Mouse (Mus musculus) neural tube, embryonic 11.5 days (tissue): Measurements from ENCODE around the gene Grn. TPM values are rescaled to one million over a fixed set of nuclear protein-coding genes. Genes with fewer than 3 reads are reported as not detected.

Experiments
- ATAC-seq: fragments of 200-750 bp; cut with Nextera tagmentation; 2 replicates; pipeline ENCODE4 v1.8.0; 2017; ENCODE audit warnings: moderate number of reproducible peaks, mild to moderate bottlenecking, moderate TSS enrichment, moderate library complexity; ENCODE audit not compliant: insufficient read depth, low FRiP score, low TSS enrichment
- DNase-seq: peaks from one replicate; pipeline ENCODE4 v3.0.0-alpha.2; 2015; ENCODE audit warnings: low spot score
- H3K27ac ChIP-seq: fragments of 300-500 bp; sonication (generic); 2 replicates; pipeline ENCODE4 v1.5.1; 2014; ENCODE audit warnings: low read depth, mild to moderate bottlenecking, low read length
- H3K27me3 ChIP-seq: fragments of 300-500 bp; sonication (generic); 2 replicates; pipeline ENCODE4 v1.6.1; 2014; ENCODE audit warnings: mild to moderate bottlenecking, low read length, mixed read lengths; ENCODE audit not compliant: control insufficient read depth, insufficient read depth
- H3K36me3 ChIP-seq: fragments of 300-500 bp; sonication (generic); 2 replicates; pipeline ENCODE4 v1.6.1; 2014; ENCODE audit warnings: mild to moderate bottlenecking, low read length, moderate library complexity, mixed read lengths; ENCODE audit not compliant: control insufficient read depth, insufficient read depth
- H3K4me1 ChIP-seq: fragments of 300-500 bp; sonication (generic); 2 replicates; pipeline ENCODE4 v1.6.1; 2014; ENCODE audit warnings: low read length, mixed read lengths; ENCODE audit not compliant: control insufficient read depth, insufficient read depth
- H3K4me2 ChIP-seq: fragments of 300-500 bp; sonication (generic); 2 replicates; pipeline ENCODE4 v1.6.1; 2014; ENCODE audit warnings: low read depth, mild to moderate bottlenecking, moderate library complexity
- H3K4me3 ChIP-seq: fragments of 300-500 bp; sonication (generic); 2 replicates; pipeline ENCODE4 v1.5.1; 2014; ENCODE audit warnings: low read depth, low read length
- H3K9ac ChIP-seq: fragments of 300-500 bp; sonication (generic); 2 replicates; pipeline ENCODE4 v1.6.1; 2014; ENCODE audit warnings: mild to moderate bottlenecking, low read length
- H3K9me3 ChIP-seq: fragments of 300-500 bp; sonication (generic); 2 replicates; pipeline ENCODE4 v1.6.1; 2016; ENCODE audit warnings: low read length; ENCODE audit not compliant: control insufficient read depth
- WGBS: fragments of 180-500 bp; shearing (Covaris S2); extraction: QIAGEN DNeasy Blood & Tissue Kit; methylation state at CpG from one replicate; pipeline ENCODE4 v1.1.7; 2014; 5-methylcytosine and 5-hydroxymethylcytosine counted together
- polyA plus RNA-seq: library from polyadenylated mRNA; unstranded; fragments of >200 nt; fragmentation: Nextera tagmentation; extraction: Ambion mirVana; gene quantifications from 2 replicates; pipeline ENCODE4 v1.2.1, GENCODE M21; 2014

Gene Grn
- polyA plus RNA-seq, 1 experiment from 2014 or later: 54.8 TPM

DNA sequence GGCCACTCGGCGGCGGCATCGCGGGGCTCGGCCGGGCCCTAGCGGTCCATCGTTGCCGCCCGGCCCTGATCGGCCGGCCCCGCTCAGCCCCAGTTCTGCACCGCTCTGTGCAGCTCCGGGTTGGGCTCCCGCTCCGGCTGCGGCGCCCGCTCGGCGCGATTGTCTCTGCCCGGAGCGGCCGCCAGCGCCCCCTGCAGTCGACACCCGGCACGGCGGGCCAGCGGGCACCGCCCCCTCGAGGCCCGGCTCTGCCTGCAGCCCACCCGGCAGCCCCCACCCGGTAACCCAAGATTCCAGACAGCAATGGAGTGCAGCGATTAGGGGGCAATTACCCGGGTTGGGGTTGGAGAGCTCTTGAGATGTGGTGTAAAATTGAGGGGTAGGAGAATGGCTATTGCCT lies 17.4 kb downstream of the Grn start, which contains the start of gene Fam171a2:
Gene Fam171a2 (minus strand): TSS at position 186 of the 400 bp plus-strand sequence.
- H3K9ac ChIP-seq: peak within 1 kb of the TSS; percentile 98
- peaks cover 4% of the 10 kb centered on the region for H3K36me3 ChIP-seq
- H3K4me2 ChIP-seq: peak within 1 kb of the TSS; percentile 90
- no peaks in the 10 kb centered on the region for H3K9me3 ChIP-seq
- peak within 1 kb of the TSS; percentile 97 for H3K4me3 ChIP-seq
- H3K27me3 ChIP-seq: peaks cover 9% of the 10 kb centered on the region; the same call in 1 of the 2 replicates
- H3K27ac ChIP-seq: peak within 1 kb of the TSS; percentile 88
- under 1% methylated on average over 39 of the region's 40 CpGs for WGBS
- ATAC-seq (peak; percentile 72), DNase-seq (peak; percentile 93)
- peaks cover 20% of the 10 kb centered on the region for H3K4me1 ChIP-seq

DNA sequence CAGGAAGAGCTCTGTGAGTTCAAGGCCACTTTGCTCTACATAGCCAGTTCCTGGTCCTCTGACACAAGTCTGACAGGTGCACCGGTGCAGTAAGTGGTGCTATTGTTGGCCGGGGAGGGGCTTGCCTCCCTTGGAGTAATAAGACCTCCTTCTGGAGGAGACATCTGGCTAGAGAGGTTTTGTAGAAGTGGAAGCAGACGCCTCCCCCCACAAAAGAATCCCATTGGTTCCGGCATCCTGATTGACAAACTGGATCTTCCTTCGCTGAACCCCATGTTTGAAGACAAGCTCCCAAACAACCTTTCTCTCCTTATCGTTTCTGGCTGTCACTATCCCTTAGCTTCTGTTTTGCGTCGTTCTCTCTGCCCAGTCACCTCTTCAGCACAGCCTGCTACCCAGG lies 18.2 kb downstream of the Grn start:
- Histone ChIP-seq H3K4me3 (0 out of 2 replicates have a peak overlapping the region, but pooled peaks have one; percentile 4), H3K4me1 (peaks cover 20% of the 10 kb centered on the region), H3K36me3 (0 out of 2 replicates have a peak, but pooled peaks cover 2% of the 10 kb centered on the region), H3K27ac (no peak overlapping the region), H3K27me3 (peaks cover 9% of the 10 kb centered on the region; the same call in 1 of the 2 replicates), H3K9me3 (no peaks in the 10 kb centered on the region), H3K4me2 (no peak overlapping the region), H3K9ac (no peak overlapping the region)
- no peak for DNase-seq
- WGBS: 15% methylated on average over 8 of the region's 8 CpGs
- ATAC-seq: no peak

DNA sequence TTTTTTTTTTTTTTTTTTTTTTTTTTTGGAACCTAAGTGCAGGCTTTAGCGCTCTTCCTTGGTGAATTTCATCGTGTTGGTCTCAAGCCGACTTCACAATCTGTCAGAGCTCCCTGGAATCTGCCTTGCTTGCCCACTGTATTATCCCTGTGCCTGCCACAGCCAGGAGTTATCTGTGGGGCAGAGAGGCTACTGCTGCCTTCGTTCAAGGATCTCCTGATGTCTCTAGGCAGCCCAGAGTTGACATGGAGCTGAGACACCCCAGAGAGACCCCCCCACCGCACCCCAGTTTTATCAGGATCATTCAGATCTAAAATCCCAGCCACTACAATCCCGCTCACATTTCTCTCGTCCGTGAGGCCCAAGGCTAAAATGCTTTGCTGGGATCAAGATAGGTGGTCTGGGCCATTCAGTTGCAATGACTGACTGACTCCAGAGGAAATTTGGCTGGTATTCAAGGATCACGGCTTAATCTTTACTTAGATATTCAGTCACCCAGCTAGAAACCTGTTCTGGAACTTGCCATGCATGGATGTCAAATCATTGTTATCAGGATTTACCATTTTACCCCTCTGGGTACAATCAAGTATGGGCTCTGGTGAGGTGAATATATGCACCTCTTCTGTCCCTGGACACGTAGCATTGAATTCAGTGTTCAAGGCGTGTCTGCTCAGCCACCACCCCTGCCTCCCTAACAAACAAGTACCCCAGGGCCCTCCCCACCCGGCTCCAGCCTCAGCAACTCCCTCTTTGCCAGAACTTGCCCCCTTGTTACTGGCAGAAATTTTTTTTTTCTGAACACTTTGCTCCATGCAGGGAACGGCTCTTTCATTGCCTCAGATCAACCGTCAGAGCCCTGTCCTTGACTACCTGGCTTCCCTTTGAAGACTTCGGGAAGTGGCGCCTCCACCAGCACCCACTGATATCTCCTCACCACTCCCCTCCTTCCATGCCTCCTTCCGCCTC lies 19.2 kb downstream of the Grn start:
- Histone ChIP-seq H3K27me3 (peaks cover 9% of the 10 kb centered on the region; the same call in 1 of the 2 replicates), H3K9ac (no peak overlapping the region), H3K4me3 (no peak overlapping the region), H3K36me3 (no peaks in the 10 kb centered on the region), H3K4me1 (peaks cover 20% of the 10 kb centered on the region), H3K27ac (no peak overlapping the region), H3K4me2 (no peak overlapping the region), H3K9me3 (no peaks in the 10 kb centered on the region)
- 55% methylated on average over 17 of the region's 17 CpGs for WGBS
- no peak for DNase-seq
- no peak for ATAC-seq

DNA sequence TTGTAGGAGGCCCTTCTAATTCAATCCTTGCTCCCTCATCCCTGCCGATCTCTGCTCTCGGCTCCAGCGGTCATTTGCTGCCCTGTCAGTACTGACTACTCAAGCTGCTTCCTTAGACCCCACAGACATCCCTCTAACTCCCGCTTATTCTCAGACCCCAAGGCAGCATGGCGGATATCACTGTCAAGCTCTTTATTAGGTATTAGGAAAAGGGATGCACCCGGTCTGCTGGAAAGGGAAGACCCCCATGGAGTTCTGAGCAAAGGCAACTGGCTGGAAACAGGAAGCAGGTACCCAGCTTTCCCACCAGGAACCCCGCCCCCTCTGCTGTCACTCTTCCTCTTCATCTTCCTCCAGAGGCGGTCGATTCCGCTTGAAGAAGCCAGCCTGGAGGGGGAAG lies 23.0 kb downstream of the Grn start:
- no peak overlapping the region for H3K9ac ChIP-seq
- H3K4me2 ChIP-seq: no peak overlapping the region
- peaks cover 21% of the 10 kb centered on the region for H3K27me3 ChIP-seq
- no peak for ATAC-seq
- no peak overlapping the region for H3K27ac ChIP-seq
- no peak for DNase-seq
- H3K4me3 ChIP-seq: no peak overlapping the region
- no peaks in the 10 kb centered on the region for H3K9me3 ChIP-seq
- H3K4me1 ChIP-seq: peaks cover 8% of the 10 kb centered on the region
- no peaks in the 10 kb centered on the region for H3K36me3 ChIP-seq
- WGBS: 26% methylated on average over 10 of the region's 10 CpGs

DNA sequence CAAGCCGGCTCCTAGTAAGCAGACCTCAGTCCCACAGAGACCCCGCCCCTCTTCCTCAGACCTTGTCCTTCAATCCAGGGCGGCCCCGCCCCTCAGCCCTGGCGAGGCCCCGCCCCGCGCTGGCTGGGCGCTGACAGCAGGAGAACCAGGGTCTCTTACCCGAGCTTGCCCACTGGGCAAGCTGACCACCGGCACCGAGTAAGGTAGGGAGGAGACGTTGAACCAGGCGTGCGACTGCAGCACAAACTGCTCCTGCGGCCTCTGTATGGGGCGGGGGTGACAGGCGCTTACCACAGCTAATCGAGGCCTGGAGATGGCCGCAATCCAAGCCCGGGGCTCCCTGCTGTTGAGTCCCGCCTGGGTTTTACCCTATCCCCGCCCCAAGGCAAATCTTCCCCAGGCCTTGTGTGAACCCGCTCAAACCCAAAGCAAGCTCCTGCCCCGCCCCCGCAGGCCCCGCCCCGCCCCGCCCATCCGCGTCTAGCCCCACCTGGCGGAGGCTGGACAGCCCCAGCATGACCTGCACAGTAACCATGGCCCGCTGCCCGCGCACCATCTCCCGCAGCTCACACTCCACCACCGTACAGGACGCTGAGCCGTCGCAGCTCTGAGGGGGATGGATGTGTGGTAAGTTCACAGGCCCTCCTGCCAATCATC lies 25.8 kb downstream of the Grn start:
- Histone ChIP-seq H3K9ac (peak overlapping the region; percentile 26), H3K4me2 (peak overlapping the region; percentile 90), H3K27me3 (peaks cover 12% of the 10 kb centered on the region)

DNA sequence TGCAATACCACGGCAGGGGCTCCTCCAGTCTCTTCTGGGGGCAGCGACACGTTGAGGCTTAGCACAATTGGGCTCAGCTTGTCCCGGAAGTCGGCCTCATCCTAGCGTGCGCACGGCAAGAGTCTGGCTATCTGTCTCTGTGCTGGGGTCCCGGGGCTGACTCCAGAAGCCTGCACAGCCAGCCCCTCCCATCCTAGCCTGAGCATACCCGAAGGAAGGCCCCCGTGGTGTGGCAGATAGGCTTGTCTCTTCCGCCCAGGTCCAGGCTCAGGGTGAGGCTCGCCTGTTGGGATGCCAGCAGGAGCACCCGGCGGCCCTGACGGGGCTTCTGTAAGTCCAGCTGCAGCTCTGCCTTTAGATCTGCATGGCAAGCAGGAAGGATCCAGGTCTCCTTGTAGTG lies 30.4 kb downstream of the Grn start:
- DNase-seq (no peak), ATAC-seq (no peak)
- no peak overlapping the region for H3K9ac ChIP-seq
- no peaks in the 10 kb centered on the region for H3K9me3 ChIP-seq
- peaks cover 15% of the 10 kb centered on the region for H3K27me3 ChIP-seq
- H3K27ac ChIP-seq: no peak overlapping the region
- WGBS: 65% methylated on average over 16 of the region's 16 CpGs
- H3K4me3 ChIP-seq: no peak overlapping the region
- no peaks in the 10 kb centered on the region for H3K36me3 ChIP-seq
- H3K4me1 ChIP-seq: peaks cover 3% of the 10 kb centered on the region; the same call in 1 of the 2 replicates
- H3K4me2 ChIP-seq: no peak overlapping the region

More for the DNA sequence above, 25.8 kb downstream of the Grn start:
- peaks cover 8% of the 10 kb centered on the region for H3K4me1 ChIP-seq
- H3K36me3 ChIP-seq: no peaks in the 10 kb centered on the region
- peak overlapping the region; percentile 41 for H3K4me3 ChIP-seq
- ATAC-seq: peak; percentile 87
- under 1% methylated on average over 39 of the region's 40 CpGs for WGBS
- H3K9me3 ChIP-seq: no peaks in the 10 kb centered on the region
- H3K27ac ChIP-seq: no peak overlapping the region
- DNase-seq: peak; percentile 90

DNA sequence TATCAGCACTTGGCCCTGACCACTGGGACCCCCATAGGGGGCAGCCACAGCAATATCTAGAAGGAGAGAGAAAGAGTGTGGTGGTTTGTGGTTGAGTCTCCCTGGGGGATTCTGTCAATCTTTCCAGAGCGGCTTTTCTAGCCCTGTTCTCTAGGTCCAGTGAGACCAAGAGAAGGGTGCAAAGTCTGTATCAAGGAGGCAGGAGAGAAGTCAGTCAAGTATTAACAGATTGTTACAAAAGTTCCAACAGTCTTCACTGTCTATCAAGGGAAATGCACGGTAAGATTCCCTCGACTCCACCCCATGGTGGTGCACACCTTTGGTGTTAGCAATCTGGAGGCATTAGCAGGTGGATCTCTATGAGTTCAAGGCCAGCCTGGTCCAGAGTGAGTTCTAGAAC lies 31.6 kb downstream of the Grn start:
- DNase-seq (no peak), ATAC-seq (no peak)
- Histone ChIP-seq H3K4me3 (no peak overlapping the region), H3K9ac (no peak overlapping the region; the same call in 1 of the 2 replicates), H3K4me1 (no peaks in the 10 kb centered on the region), H3K27me3 (peaks cover 11% of the 10 kb centered on the region), H3K27ac (no peak overlapping the region), H3K9me3 (no peaks in the 10 kb centered on the region), H3K36me3 (no peaks in the 10 kb centered on the region), H3K4me2 (no peak overlapping the region)
- WGBS: 86% methylated on average over 3 of the region's 3 CpGs

DNA sequence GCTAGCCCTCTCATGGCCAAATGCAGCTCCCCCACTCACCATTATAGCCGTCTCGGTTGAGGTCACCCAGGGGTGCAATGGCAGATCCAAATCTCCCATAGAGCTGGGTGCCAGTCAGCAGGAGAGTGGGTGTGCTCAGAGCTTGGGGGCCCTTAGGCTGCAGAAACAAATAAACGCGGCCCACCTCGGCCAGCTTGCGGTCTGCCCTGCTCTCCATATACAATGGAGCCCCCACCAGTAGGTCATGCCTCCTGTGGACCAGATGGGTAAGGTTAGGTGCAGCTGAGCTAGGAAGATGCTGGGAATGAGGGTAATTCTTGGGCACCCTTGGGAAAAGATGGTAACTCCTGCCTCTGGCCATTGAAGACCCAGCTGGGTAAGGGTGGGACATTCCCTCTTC lies 34.8 kb downstream of the Grn start:
- no peak for DNase-seq
- Histone ChIP-seq H3K9me3 (no peaks in the 10 kb centered on the region), H3K4me3 (no peak overlapping the region), H3K27ac (no peak overlapping the region), H3K27me3 (0 out of 2 replicates have a peak, but pooled peaks cover 2% of the 10 kb centered on the region), H3K4me2 (no peak overlapping the region), H3K4me1 (no peaks in the 10 kb centered on the region), H3K36me3 (no peaks in the 10 kb centered on the region), H3K9ac (no peak overlapping the region)
- WGBS: 93% methylated on average over 6 of the region's 6 CpGs
- ATAC-seq: no peak
